Mouse (Mus musculus): Measurements from ENCODE around the gene Epn2.

DNA sequence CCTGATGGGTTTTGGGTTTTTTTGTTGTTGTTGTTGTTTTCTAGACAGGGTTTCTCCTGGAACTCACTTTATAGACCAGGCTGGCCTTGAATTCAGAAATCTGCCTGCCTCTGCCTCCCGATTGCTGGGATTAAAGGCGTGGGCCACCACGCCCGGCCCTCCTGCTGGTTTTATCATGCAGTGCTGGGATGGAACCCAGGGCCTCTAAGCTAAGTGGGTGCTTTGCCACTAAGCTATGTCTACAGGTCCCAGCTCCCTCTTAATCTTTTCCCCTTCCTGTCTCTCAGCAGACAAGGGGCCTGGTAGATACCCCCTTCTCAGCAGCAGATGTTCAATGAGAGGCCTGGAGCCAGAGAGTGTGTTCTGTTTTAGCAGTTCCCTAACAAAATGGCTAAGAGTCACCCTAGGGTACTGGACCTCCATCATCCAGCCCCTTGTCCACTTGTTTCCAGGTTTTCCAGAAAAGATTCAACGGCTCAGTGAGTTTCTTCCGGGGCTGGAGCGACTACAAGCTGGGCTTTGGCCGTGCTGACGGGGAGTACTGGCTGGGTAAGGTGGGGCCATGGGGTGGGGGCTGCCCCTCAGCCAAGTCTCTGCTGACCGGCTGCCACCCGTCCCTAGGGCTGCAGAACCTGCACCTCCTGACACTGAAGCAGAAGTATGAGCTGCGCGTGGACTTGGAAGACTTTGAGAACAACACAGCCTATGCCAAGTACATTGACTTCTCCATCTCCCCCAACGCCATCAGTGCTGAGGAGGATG, 92.8 kb downstream of the Epn2 start:
- no peak for TF ChIP-seq POLR2A (IDR thresholded peaks at IDR 0.05; ENCODE audit: borderline replicate concordance, insufficient read depth, low read length)
- TF ChIP-seq CTCF (IDR thresholded peaks at IDR 0.05; ENCODE audit: borderline replicate concordance, insufficient read depth, low read depth, low read length), result no peak
